Mouse (Mus musculus): ENCODE data around the gene 1810046K07Rik. TPM values are rescaled to one million over a fixed set of nuclear protein-coding genes. Genes with fewer than 3 reads are reported as not detected.

The 1810046K07Rik gene
- polyA plus RNA-seq, 1 experiment from 2014 or later, result not detected

- Histone ChIP-seq H3K9ac (ENCODE audit: low read depth, low read length) (no peak overlapping the region), H3K4me1 (ENCODE audit: control insufficient read depth, insufficient read depth, low read length) (no peaks in the 10 kb centered on the region), H3K4me2 (ENCODE audit: low read length) (no peak overlapping the region), H3K27me3 (ENCODE audit: control insufficient read depth, insufficient read depth, low read depth, low read length) (no peaks in the 10 kb centered on the region), H3K36me3 (ENCODE audit: control insufficient read depth, insufficient read depth, low read length) (no peaks in the 10 kb centered on the region), H3K27ac (ENCODE audit: low read length) (no peak overlapping the region), H3K4me3 (ENCODE audit: low read depth, low read length) (no peak overlapping the region), H3K9me3 (replicated peaks; ENCODE audit: control insufficient read depth, low read length, poor library complexity, severe bottlenecking) (no peaks in the 10 kb centered on the region)
- 55% methylated on average over 4 of the region's 4 CpGs for WGBS
- no peak; the same call in 1 of the 2 replicates for ATAC-seq
Measured at GRCm38 (mm10) chr9:51256780-51257502, 71.8 kb downstream of the 1810046K07Rik start.

Other genes with a start within 250 kb of the 1810046K07Rik start
- gene 4833427G06Rik, start 226.8 kb downstream of the 1810046K07Rik start, polyA plus RNA-seq (2015; fragmentation: Nextera tagmentation; extraction: Ambion mirVana), result 1.2 and 1.3 TPM in 2 replicates
- 0.03 TPM in 1 of 2 replicates, not detected in the other for gene Gm32742, start 163.4 kb downstream of the 1810046K07Rik start, polyA plus RNA-seq (2015; fragmentation: Nextera tagmentation; extraction: Ambion mirVana)
- 0.11 and 0.16 TPM in 2 replicates for gene Pou2af1, start 115.2 kb downstream of the 1810046K07Rik start, polyA plus RNA-seq (2015; fragmentation: Nextera tagmentation; extraction: Ambion mirVana)
- 0.38 and 0.55 TPM in 2 replicates for gene Colca2, start 50.3 kb downstream of the 1810046K07Rik start, polyA plus RNA-seq (2015; fragmentation: Nextera tagmentation; extraction: Ambion mirVana)

Measured in midbrain, embryonic 16.5 days (tissue).